Mouse (Mus musculus) forebrain, embryonic 10.5 days (tissue): Measurements from ENCODE around the gene Krtap4-1. TPM values are rescaled to one million over a fixed set of nuclear protein-coding genes. Genes with fewer than 3 reads are reported as not detected.
"Not testable (repeated sequence)": the region's sequence is repeated elsewhere in the genome, so short reads cannot be mapped to it uniquely, and the experiment has no call there.

Experiments
- DNase-seq: peaks from one replicate; pipeline ENCODE4 v3.0.0-alpha.2; 2017; ENCODE audit warnings: low spot score; ENCODE audit errors: extremely low spot score
- H3K27ac ChIP-seq: fragments of 300-500 bp; sonication (generic); 2 replicates; pipeline ENCODE4 v1.5.1; 2016; ENCODE audit warnings: mild to moderate bottlenecking
- H3K27me3 ChIP-seq: fragments of 300-500 bp; sonication (generic); 2 replicates; pipeline ENCODE4 v1.6.1; 2016; ENCODE audit warnings: mild to moderate bottlenecking; ENCODE audit not compliant: poor library complexity, severe bottlenecking
- H3K36me3 ChIP-seq: fragments of 300-500 bp; sonication (generic); replicated peaks from 2 replicates; pipeline ENCODE4 v1.6.1; 2016; ENCODE audit warnings: mild to moderate bottlenecking, moderate library complexity
- H3K4me1 ChIP-seq: fragments of 300-500 bp; sonication (generic); 2 replicates; pipeline ENCODE4 v1.6.1; 2016
- H3K4me3 ChIP-seq: fragments of 300-500 bp; sonication (generic); 2 replicates; pipeline ENCODE4 v1.5.1; 2016; ENCODE audit warnings: mild to moderate bottlenecking, moderate library complexity
- H3K9me3 ChIP-seq: fragments of 300-500 bp; sonication (generic); 2 replicates; pipeline ENCODE4 v1.6.1; 2016; ENCODE audit warnings: mild to moderate bottlenecking, moderate library complexity
- WGBS: fragments of 180-500 bp; shearing (Covaris S2); methylation state at CpG from one replicate; pipeline ENCODE4 v1.1.7; 2016; 5-methylcytosine and 5-hydroxymethylcytosine counted together
- polyA plus RNA-seq: library from polyadenylated mRNA; unstranded; fragments of >200 nt; fragmentation: Nextera tagmentation; extraction: Ambion mirVana; gene quantifications from 2 replicates; pipeline ENCODE4 v1.2.1, GENCODE M21; 2016

Krtap4-1 gene
- polyA plus RNA-seq, result not detected in 2 replicates

GRCm38 (mm10) chr11:99628138-99628537, at the start of gene Krtap4-1:
Gene Krtap4-1 (minus strand): TSS chr11:99628238.
- no peaks in the 10 kb centered on the region for H3K36me3 ChIP-seq
- no peak for DNase-seq
- 86% methylated on average over 4 of the region's 4 CpGs for WGBS

GRCm38 (mm10) chr11:99665860-99666259, 37.8 kb upstream of the Krtap4-1 start, which contains the start of gene Krtap4-6:
Gene Krtap4-6 (minus strand): TSS chr11:99665960.
- no peak for DNase-seq
- no peaks in the 10 kb centered on the region for H3K36me3 ChIP-seq
- H3K4me1 ChIP-seq, result no peaks in the 10 kb centered on the region
- H3K27ac ChIP-seq, result 0 out of 2 replicates have a peak within 1 kb of the TSS, but pooled peaks have one; percentile 15
- no peaks in the 10 kb centered on the region for H3K27me3 ChIP-seq
- H3K4me3 ChIP-seq, result no peak within 1 kb of the TSS
- no peaks in the 10 kb centered on the region; the same call in 1 of the 2 replicates for H3K9me3 ChIP-seq

More at GRCm38 (mm10) chr11:99628138-99628537, at the start of gene Krtap4-1:
- Histone ChIP-seq H3K9me3 (no peaks in the 10 kb centered on the region), H3K27me3 (no peaks in the 10 kb centered on the region), H3K4me3 (no peak within 1 kb of the TSS), H3K4me1 (no peaks in the 10 kb centered on the region), H3K27ac (no peak within 1 kb of the TSS)

- Histone ChIP-seq H3K27ac (no peak overlapping the region), H3K4me1 (no peaks in the 10 kb centered on the region), H3K36me3 (no peaks in the 10 kb centered on the region), H3K27me3 (no peaks in the 10 kb centered on the region), H3K4me3 (no peak overlapping the region), H3K9me3 (no peaks in the 10 kb centered on the region; the same call in 1 of the 2 replicates)
- 92% methylated on average over 10 of the region's 10 CpGs for WGBS
- no peak for DNase-seq
These were observed 34.8 kb upstream of the Krtap4-1 start for GRCm38 (mm10) chr11:99662802-99663201.

GRCm38 (mm10) chr11:99659256-99659655, 31.2 kb upstream of the Krtap4-1 start:
- DNase-seq, result no peak
- Histone ChIP-seq H3K4me1 (peaks cover 5% of the 10 kb centered on the region; the same call in 1 of the 2 replicates), H3K36me3 (no peaks in the 10 kb centered on the region), H3K27me3 (no peaks in the 10 kb centered on the region), H3K9me3 (no peaks in the 10 kb centered on the region), H3K4me3 (no peak overlapping the region), H3K27ac (no peak overlapping the region)
- WGBS, result 90% methylated on average over 4 of the region's 4 CpGs

GRCm38 (mm10) chr11:99658467-99659010, 30.5 kb upstream of the Krtap4-1 start, which contains the start of gene Gm11563:
Gene Gm11563 (minus strand): TSS chr11:99658960.
- not testable (repeated sequence) for DNase-seq, H3K4me1 ChIP-seq, H3K4me3 ChIP-seq, H3K9me3 ChIP-seq, H3K27me3 ChIP-seq, H3K36me3 ChIP-seq
- 64% methylated on average over 10 of the region's 10 CpGs for WGBS
- 0 out of 2 replicates have a peak within 1 kb of the TSS, but pooled peaks have one; percentile 20 for H3K27ac ChIP-seq

- no peaks in the 10 kb centered on the region for H3K36me3 ChIP-seq
- 60% methylated on average over 5 of the region's 5 CpGs for WGBS
- H3K9me3 ChIP-seq, result no peaks in the 10 kb centered on the region
- no peaks in the 10 kb centered on the region for H3K27me3 ChIP-seq
- H3K27ac ChIP-seq, result no peak overlapping the region
- no peak overlapping the region for H3K4me3 ChIP-seq
- peaks cover 5% of the 10 kb centered on the region; the same call in 1 of the 2 replicates for H3K4me1 ChIP-seq
- no peak for DNase-seq
These were observed 29.0 kb upstream of the Krtap4-1 start for GRCm38 (mm10) chr11:99657051-99657450.

GRCm38 (mm10) chr11:99650136-99650535, 22.1 kb upstream of the Krtap4-1 start, which contains the start of gene Gm11555:
Gene Gm11555 (minus strand): TSS chr11:99650236.
- H3K36me3 ChIP-seq, result no peaks in the 10 kb centered on the region
- no peaks in the 10 kb centered on the region for H3K27me3 ChIP-seq
- H3K9me3 ChIP-seq, result no peaks in the 10 kb centered on the region
- H3K27ac ChIP-seq, result no peak within 1 kb of the TSS
- WGBS, result 79% methylated on average over 2 of the region's 2 CpGs
- H3K4me3 ChIP-seq, result no peak within 1 kb of the TSS
- DNase-seq, result no peak
- no peaks in the 10 kb centered on the region for H3K4me1 ChIP-seq

- no peak for DNase-seq
These were observed 18.4 kb upstream of the Krtap4-1 start for GRCm38 (mm10) chr11:99646444-99646843.

GRCm38 (mm10) chr11:99644351-99644750, 16.3 kb upstream of the Krtap4-1 start:
- H3K36me3 ChIP-seq, result no peaks in the 10 kb centered on the region
- no peak overlapping the region for H3K4me3 ChIP-seq
- H3K27ac ChIP-seq, result no peak overlapping the region
- DNase-seq, result no peak
- H3K9me3 ChIP-seq, result no peaks in the 10 kb centered on the region
- no peaks in the 10 kb centered on the region for H3K27me3 ChIP-seq
- 81% methylated on average over 3 of the region's 3 CpGs for WGBS
- no peaks in the 10 kb centered on the region for H3K4me1 ChIP-seq

More at GRCm38 (mm10) chr11:99646444-99646843, 18.4 kb upstream of the Krtap4-1 start:
- no peaks in the 10 kb centered on the region for H3K9me3 ChIP-seq
- H3K27ac ChIP-seq, result no peak overlapping the region
- no peaks in the 10 kb centered on the region for H3K27me3 ChIP-seq
- H3K4me1 ChIP-seq, result no peaks in the 10 kb centered on the region
- H3K4me3 ChIP-seq, result no peak overlapping the region
- no peaks in the 10 kb centered on the region for H3K36me3 ChIP-seq
- 90% methylated on average over 15 of the region's 15 CpGs for WGBS

- not testable (repeated sequence) for H3K27me3 ChIP-seq, H3K36me3 ChIP-seq, H3K4me3 ChIP-seq, H3K4me1 ChIP-seq, DNase-seq, H3K27ac ChIP-seq, H3K9me3 ChIP-seq
- 85% methylated on average over 9 of the region's 9 CpGs for WGBS
These were observed 15.6 kb upstream of the Krtap4-1 start, which contains the start of gene Krtap4-7 for GRCm38 (mm10) chr11:99643635-99644139. Gene Krtap4-7 (minus strand): TSS chr11:99644089.

- Histone ChIP-seq H3K9me3 (no peaks in the 10 kb centered on the region), H3K4me1 (no peaks in the 10 kb centered on the region), H3K36me3 (no peaks in the 10 kb centered on the region), H3K27ac (no peak overlapping the region), H3K27me3 (no peaks in the 10 kb centered on the region), H3K4me3 (no peak overlapping the region)
- 59% methylated on average over 1 of the region's 1 CpGs for WGBS
- no peak for DNase-seq
These were observed 12.9 kb upstream of the Krtap4-1 start for GRCm38 (mm10) chr11:99640926-99641325.

GRCm38 (mm10) chr11:99637086-99637485, 9.0 kb upstream of the Krtap4-1 start:
- H3K4me3 ChIP-seq, result no peak overlapping the region
- no peaks in the 10 kb centered on the region for H3K36me3 ChIP-seq
- no peaks in the 10 kb centered on the region for H3K27me3 ChIP-seq
- H3K27ac ChIP-seq, result no peak overlapping the region
- no peak for DNase-seq
- H3K4me1 ChIP-seq, result peaks cover 5% of the 10 kb centered on the region
- WGBS, result 87% methylated on average over 1 of the region's 1 CpGs
- no peaks in the 10 kb centered on the region for H3K9me3 ChIP-seq

GRCm38 (mm10) chr11:99634653-99635134, 6.7 kb upstream of the Krtap4-1 start, which contains the start of gene Krtap4-2:
Gene Krtap4-2 (minus strand): TSS chr11:99635084.
- no peaks in the 10 kb centered on the region for H3K9me3 ChIP-seq
- H3K27me3 ChIP-seq, result no peaks in the 10 kb centered on the region
- 0 out of 2 replicates have a peak within 1 kb of the TSS, but pooled peaks have one; percentile 15 for H3K27ac ChIP-seq
- no peak within 1 kb of the TSS for H3K4me3 ChIP-seq
- WGBS, result 40% methylated on average over 8 of the region's 8 CpGs
- DNase-seq, result no peak
- H3K36me3 ChIP-seq, result no peaks in the 10 kb centered on the region
- H3K4me1 ChIP-seq, result peaks cover 5% of the 10 kb centered on the region
